Mouse (Mus musculus): ENCODE data around the gene Gm8271.
"Not testable (repeated sequence)": the region's sequence is repeated elsewhere in the genome, so short reads cannot be mapped to it uniquely, and the experiment has no call there.

DNA sequence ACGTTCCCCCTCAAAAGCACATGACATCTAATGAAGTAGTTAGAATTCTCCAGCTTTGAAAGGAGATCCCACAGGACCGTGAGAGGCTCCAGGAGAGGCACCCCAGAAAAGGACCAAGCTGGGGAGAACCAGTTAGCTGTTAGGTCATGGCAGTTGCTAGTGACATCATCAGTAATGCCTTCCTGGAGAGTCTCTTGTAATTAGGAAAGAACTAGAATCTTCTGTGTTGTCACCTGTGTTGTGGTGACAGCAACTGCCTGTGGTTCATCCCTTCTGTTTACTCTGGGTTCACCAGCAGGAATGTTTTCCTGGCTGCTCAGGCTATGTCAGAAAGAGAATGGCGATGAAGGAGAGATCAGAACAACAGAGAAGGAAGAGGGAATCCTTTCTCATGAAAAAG is at the start of gene Gm8271:
- not testable (repeated sequence) for TF ChIP-seq CTCF (IDR thresholded peaks at IDR 0.05; ENCODE audit: control insufficient read depth, insufficient read depth, insufficient replicate concordance, low read depth, low read length); POLR2A (IDR thresholded peaks at IDR 0.05; ENCODE audit: control insufficient read depth, low read depth, low read length)

Data from testis, adult 2 months (tissue).